Mouse (Mus musculus): ENCODE data around the gene Prok1. TPM values are rescaled to one million over a fixed set of nuclear protein-coding genes. Genes with fewer than 3 reads are reported as not detected.

Prok1 gene
- polyA plus RNA-seq (2016; fragmentation: Nextera tagmentation; extraction: Ambion mirVana), result 0.20 TPM in 1 of 2 replicates, not detected in the other

DNA sequence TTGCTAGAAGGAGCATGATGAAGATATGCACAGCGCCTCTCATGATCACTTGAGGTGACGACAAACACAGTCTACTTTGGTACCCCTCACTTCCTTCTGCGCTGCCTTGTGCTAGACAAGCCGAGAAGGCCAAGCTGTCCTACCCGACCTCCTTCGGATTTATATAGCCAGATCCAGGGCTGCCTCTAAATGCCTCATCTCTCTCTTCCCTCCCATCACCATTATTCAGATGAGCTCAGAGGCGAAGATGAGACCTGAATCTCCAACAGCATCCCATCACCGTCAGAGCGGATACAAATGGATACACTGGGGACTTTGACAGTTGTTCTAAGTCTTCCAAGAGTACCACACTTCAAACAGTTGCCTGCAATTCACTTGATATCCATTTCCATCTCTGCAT is at the start of gene Prok1:
Prok1 (minus strand) TSS at position 101 of the 400 bp plus-strand sequence.
- WGBS, result 87% methylated on average over 9 of the region's 9 CpGs
- H3K27me3 ChIP-seq, result no peaks in the 10 kb centered on the region

DNA sequence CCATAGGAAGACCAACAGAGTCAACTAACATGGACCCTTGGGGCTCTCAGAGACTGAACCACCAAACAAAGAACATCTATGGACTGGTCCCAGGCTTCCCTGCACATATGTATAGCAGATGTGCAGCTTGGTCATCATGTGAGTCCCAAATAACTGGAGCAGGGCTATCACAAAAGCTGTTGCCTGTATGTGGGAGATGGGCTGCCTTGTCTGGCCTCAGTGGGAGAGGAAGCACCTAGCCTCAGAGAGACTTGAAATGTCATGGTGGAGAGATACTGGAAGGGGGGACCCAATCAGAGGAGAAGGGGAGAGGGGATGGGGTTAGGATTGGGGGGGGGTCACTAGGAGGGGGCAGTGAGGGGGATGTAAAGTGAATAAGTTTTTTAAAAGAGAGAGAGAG is 47.8 kb upstream of the Prok1 start:
- ATAC-seq (ENCODE audit: insufficient number of reproducible peaks, insufficient read depth, low FRiP score, low TSS enrichment), result no peak
- Histone ChIP-seq H3K9me3 (no peaks in the 10 kb centered on the region), H3K36me3 (peaks cover 13% of the 10 kb centered on the region), H3K27me3 (no peaks in the 10 kb centered on the region), H3K27ac (no peak overlapping the region), H3K4me2 (replicated peaks) (no peak overlapping the region), H3K4me1 (0 out of 2 replicates have a peak, but pooled peaks cover 8% of the 10 kb centered on the region), H3K9ac (no peak overlapping the region), H3K4me3 (no peak overlapping the region)

More for the DNA sequence above, at the start of gene Prok1:
- Histone ChIP-seq H3K27ac (no peak within 1 kb of the TSS), H3K4me2 (replicated peaks) (no peak within 1 kb of the TSS), H3K4me1 (no peaks in the 10 kb centered on the region), H3K4me3 (no peak within 1 kb of the TSS), H3K9me3 (no peaks in the 10 kb centered on the region), H3K9ac (no peak within 1 kb of the TSS), H3K36me3 (no peaks in the 10 kb centered on the region)
- no peak for ATAC-seq (ENCODE audit: insufficient number of reproducible peaks, insufficient read depth, low FRiP score, low TSS enrichment)

DNA sequence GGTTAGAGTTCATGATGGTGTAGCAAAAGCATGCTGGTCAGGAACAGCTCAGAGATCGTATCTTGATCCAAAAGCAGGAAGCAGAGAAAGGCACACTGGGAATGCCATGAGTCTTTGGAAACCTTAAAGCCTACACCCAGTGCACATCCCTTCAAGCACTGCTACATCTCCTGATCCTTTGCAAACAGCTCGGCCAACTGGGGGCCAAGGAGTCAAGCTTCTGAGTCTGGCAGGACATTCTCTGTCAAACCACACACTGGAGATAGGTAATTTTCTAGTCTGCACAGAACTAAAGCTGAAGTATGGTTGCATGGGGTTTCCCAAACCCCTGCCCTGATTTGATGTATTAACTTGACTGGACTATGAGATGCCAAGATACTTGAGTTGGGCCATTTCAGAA is 46.6 kb upstream of the Prok1 start:
- H3K27ac ChIP-seq, result no peak overlapping the region
- H3K4me2 ChIP-seq (replicated peaks), result no peak overlapping the region
- WGBS, result 79% methylated on average over 2 of the region's 2 CpGs
- no peak overlapping the region for H3K9ac ChIP-seq
- ATAC-seq (ENCODE audit: insufficient number of reproducible peaks, insufficient read depth, low FRiP score, low TSS enrichment), result no peak
- H3K9me3 ChIP-seq, result no peaks in the 10 kb centered on the region
- H3K27me3 ChIP-seq, result no peaks in the 10 kb centered on the region
- H3K4me3 ChIP-seq, result no peak overlapping the region
- peaks cover 19% of the 10 kb centered on the region for H3K36me3 ChIP-seq
- 0 out of 2 replicates have a peak, but pooled peaks cover 3% of the 10 kb centered on the region for H3K4me1 ChIP-seq

DNA sequence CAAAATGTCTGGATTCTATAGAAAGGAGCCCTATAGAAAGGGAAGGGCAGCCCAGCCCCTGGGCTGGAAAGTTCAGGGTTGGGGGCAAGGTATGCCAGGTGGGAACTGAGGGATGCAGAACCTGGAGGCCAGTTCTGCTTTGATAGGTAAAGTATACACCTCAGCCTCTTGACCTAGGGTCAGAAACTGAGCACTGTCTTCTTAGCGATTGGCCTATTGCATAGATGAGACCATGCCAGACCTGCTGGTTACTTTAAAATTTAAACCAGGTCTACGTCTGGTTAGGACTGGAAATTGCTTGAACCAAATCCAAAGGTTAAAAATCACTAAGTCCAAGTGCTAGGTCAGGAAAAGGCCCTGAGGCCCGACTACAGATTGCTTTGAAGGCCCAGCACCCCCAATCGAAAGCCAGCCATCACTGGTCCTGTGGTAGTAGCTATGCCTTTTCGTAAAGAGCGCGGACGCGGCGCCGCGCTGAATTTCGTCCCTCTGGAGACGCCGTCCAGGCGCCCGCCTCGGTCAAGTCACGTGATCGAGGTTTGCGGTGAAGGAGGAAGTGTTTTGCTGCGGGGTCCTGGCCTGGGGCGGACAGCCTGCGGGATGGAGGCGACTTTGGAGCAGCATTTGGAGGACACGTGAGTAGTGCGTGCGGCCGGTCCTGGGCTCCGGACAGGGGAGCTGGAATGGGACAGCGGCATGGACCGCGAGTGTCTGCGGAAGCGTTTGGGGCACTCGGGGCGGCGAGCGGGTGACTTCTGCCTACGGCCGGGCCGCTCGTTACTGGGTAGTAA is 39.2 kb upstream of the Prok1 start, which contains the start of gene Lamtor5:
Lamtor5 (plus strand) TSS at position 380 of the 791 bp plus-strand sequence.
- Histone ChIP-seq H3K4me1 (0 out of 2 replicates have a peak, but pooled peaks cover 9% of the 10 kb centered on the region), H3K9ac (peak within 1 kb of the TSS; percentile 60), H3K27me3 (no peaks in the 10 kb centered on the region), H3K9me3 (no peaks in the 10 kb centered on the region), H3K36me3 (peaks cover 12% of the 10 kb centered on the region), H3K27ac (no peak within 1 kb of the TSS), H3K4me3 (peak within 1 kb of the TSS; percentile 68), H3K4me2 (replicated peaks) (peak within 1 kb of the TSS; percentile 56)
- WGBS, result 3% methylated on average over 43 of the region's 43 CpGs
- peak; percentile 71 for ATAC-seq (ENCODE audit: insufficient number of reproducible peaks, insufficient read depth, low FRiP score, low TSS enrichment)

DNA sequence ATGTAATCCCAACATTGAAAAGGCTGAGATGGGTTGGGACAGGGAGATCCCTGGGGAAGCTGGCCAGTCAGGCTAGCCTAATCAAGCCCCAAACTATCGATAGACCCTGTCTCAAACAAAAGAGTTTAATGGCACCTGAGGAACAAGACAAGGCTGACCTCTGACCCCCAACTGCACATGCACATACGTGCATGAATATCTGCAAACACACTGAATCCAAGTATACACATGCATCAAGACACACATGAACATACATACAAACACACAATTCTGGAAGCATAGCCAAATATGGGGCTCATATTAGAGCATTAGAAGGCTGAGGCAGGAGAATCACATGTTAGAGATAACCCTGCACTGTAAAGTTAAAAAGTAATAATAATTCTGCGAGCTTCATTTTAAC is 37.1 kb upstream of the Prok1 start:
- H3K36me3 ChIP-seq, result no peaks in the 10 kb centered on the region
- whole genome bisulfite sequencing, result 72% methylated on average over 3 of the region's 3 CpGs
- no peak overlapping the region for H3K4me3 ChIP-seq
- H3K27ac ChIP-seq, result no peak overlapping the region
- no peak for ATAC-seq (ENCODE audit: insufficient number of reproducible peaks, insufficient read depth, low FRiP score, low TSS enrichment)
- no peak overlapping the region for H3K4me2 ChIP-seq (replicated peaks)
- no peaks in the 10 kb centered on the region for H3K9me3 ChIP-seq
- H3K9ac ChIP-seq, result no peak overlapping the region
- no peaks in the 10 kb centered on the region for H3K27me3 ChIP-seq
- H3K4me1 ChIP-seq, result 0 out of 2 replicates have a peak, but pooled peaks cover 9% of the 10 kb centered on the region

DNA sequence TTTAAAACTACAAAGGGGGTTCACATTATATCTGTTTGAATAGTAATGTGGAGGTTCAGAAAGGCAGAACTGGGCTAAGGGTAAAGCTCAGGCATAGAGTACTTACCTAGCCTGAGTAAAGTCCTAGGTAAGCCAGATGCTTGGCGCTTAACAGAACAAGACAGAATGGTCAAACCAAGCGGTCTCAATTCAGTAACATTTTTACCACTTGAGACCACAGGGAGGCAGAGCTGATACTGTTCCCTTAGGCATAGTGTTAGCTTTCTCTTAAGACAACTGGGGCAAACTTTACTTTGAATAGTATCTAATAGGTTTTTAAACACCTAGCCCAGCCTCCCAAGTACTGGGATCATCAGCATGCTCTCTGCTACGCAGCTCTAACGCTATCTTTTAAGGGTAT is 36.5 kb upstream of the Prok1 start:
- no peaks in the 10 kb centered on the region for H3K27me3 ChIP-seq
- H3K9ac ChIP-seq, result no peak overlapping the region
- H3K4me2 ChIP-seq (replicated peaks), result no peak overlapping the region
- WGBS, result 59% methylated on average over 4 of the region's 4 CpGs
- no peaks in the 10 kb centered on the region for H3K36me3 ChIP-seq
- no peak overlapping the region for H3K27ac ChIP-seq
- no peak for ATAC-seq (ENCODE audit: insufficient number of reproducible peaks, insufficient read depth, low FRiP score, low TSS enrichment)
- 0 out of 2 replicates have a peak, but pooled peaks cover 9% of the 10 kb centered on the region for H3K4me1 ChIP-seq
- H3K4me3 ChIP-seq, result no peak overlapping the region
- H3K9me3 ChIP-seq, result no peaks in the 10 kb centered on the region

DNA sequence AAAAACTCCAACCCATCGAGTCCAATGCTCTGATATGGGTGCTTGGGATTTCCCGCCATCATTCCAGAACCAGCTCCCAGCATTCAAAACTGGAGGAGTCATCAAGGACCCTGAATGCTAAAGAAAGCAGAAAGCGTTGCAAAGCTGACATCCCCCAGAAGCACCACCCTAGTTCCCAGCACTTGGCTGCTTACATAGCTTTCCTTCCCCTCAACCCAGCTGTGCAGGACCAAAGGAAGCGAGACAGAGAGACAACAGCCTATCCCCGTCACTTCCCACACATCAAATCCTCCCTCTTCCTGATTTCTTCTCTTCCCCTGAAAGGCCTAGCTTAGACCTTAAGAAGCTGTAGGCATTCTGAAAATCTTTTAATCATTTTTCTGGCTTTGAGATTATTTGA is 35.8 kb upstream of the Prok1 start:
- ATAC-seq (ENCODE audit: insufficient number of reproducible peaks, insufficient read depth, low FRiP score, low TSS enrichment), result no peak

DNA sequence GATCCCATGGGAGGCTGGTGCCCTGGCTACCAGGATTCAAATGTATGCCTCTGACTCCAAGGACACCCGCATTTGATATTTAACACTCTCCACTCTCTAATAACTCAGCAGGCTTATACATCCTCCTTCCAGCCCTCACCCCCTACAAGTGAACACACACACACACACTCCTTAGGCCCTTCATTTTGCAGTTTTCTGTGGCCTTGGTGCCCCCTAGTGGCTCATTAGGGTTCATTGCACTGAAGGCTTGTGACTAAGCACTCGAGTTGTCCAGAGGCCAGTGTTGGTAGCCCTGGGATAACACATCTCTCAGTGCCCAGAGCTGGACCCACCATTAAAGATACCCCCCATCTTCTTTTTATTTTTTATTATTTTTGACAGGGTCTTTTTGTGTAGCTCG is 34.3 kb upstream of the Prok1 start:
- Histone ChIP-seq H3K9me3 (no peaks in the 10 kb centered on the region), H3K4me1 (no peaks in the 10 kb centered on the region), H3K27me3 (no peaks in the 10 kb centered on the region), H3K4me3 (no peak overlapping the region), H3K27ac (no peak overlapping the region), H3K9ac (no peak overlapping the region), H3K4me2 (replicated peaks) (no peak overlapping the region), H3K36me3 (no peaks in the 10 kb centered on the region)
- WGBS, result 12% methylated on average over 3 of the region's 3 CpGs
- ATAC-seq (ENCODE audit: insufficient number of reproducible peaks, insufficient read depth, low FRiP score, low TSS enrichment), result peak; percentile 78; the same call in 1 of the 2 replicates

More for the DNA sequence above, 35.8 kb upstream of the Prok1 start:
- Histone ChIP-seq H3K4me1 (0 out of 2 replicates have a peak, but pooled peaks cover 7% of the 10 kb centered on the region), H3K36me3 (no peaks in the 10 kb centered on the region), H3K4me3 (no peak overlapping the region), H3K9ac (no peak overlapping the region), H3K27me3 (no peaks in the 10 kb centered on the region), H3K27ac (no peak overlapping the region), H3K9me3 (no peaks in the 10 kb centered on the region), H3K4me2 (replicated peaks) (no peak overlapping the region)
- WGBS, result 64% methylated on average over 5 of the region's 5 CpGs

DNA sequence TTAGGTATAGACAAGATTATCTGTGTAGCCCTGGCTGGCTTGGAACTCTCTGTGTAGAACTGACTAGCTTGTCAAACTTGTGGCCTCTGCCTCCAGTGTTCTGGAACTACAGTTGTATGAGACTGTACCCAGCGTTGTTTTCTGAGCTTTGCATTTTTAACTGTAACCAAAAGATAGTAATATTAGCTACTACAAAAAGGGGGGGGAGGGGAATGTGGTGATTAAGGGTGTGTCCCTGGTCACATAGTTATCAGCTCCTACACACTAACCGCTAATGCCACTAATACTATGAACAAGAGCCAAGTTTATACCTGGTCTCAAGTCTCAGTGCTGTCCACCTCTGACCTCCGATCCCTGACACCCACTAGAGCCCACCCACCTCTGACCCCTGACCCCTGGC is 32.9 kb upstream of the Prok1 start:
- 0 out of 2 replicates have a peak, but pooled peaks cover 3% of the 10 kb centered on the region for H3K27me3 ChIP-seq
- no peak overlapping the region for H3K27ac ChIP-seq
- 79% methylated on average over 3 of the region's 3 CpGs for WGBS
- H3K4me2 ChIP-seq (replicated peaks), result no peak overlapping the region
- H3K4me1 ChIP-seq, result no peaks in the 10 kb centered on the region
- H3K36me3 ChIP-seq, result no peaks in the 10 kb centered on the region
- H3K4me3 ChIP-seq, result no peak overlapping the region
- ATAC-seq (ENCODE audit: insufficient number of reproducible peaks, insufficient read depth, low FRiP score, low TSS enrichment), result no peak; the same call in 1 of the 2 replicates
- H3K9me3 ChIP-seq, result no peaks in the 10 kb centered on the region
- no peak overlapping the region for H3K9ac ChIP-seq

DNA sequence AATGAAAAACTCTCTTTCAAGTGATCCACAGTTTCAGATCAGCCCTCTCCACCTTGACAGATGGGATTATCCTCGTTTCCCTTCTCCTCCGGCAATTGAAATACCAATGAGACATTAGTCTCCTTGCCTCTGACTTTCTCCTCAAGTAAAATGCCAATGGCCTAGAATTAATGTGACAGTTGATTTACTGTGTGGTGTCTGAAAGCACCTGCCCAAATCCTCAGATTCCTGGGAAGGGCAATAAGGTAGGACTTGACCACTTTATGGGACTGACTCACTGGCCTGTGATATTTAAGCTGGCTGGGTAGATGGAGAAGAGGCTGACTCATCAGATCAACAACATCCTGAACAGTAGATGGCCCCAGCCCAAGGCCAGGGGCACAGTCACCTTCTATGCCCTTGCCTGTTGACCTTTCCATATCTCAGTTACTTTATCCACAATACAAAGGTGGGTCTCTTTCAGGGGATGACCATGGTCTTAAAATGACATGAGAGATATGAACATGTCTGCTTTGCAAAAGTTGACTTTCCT is 27.4 kb upstream of the Prok1 start:
- WGBS, result 68% methylated on average over 2 of the region's 2 CpGs
- Histone ChIP-seq H3K4me1 (no peaks in the 10 kb centered on the region), H3K36me3 (no peaks in the 10 kb centered on the region), H3K27me3 (0 out of 2 replicates have a peak, but pooled peaks cover 3% of the 10 kb centered on the region), H3K27ac (no peak overlapping the region), H3K9ac (no peak overlapping the region), H3K4me3 (no peak overlapping the region), H3K9me3 (no peaks in the 10 kb centered on the region), H3K4me2 (replicated peaks) (no peak overlapping the region)
- ATAC-seq (ENCODE audit: insufficient number of reproducible peaks, insufficient read depth, low FRiP score, low TSS enrichment), result no peak

DNA sequence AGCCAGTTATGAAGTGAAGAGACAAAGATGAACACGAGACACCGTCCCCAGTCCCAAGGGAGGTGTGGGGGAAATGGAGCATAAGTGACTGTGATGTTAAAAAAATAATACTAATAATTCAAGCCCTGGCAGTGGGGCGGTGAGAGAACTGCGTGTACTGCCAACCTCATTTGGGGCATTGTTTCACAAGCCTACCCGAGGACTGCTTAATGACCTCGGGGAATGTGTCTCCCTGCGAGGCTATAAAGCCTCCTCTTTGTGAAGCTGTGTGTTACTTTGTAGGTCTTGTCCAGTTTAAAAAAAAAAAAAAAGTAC is 22.3 kb upstream of the Prok1 start:
- H3K27ac ChIP-seq, result no peak overlapping the region
- H3K9ac ChIP-seq, result no peak overlapping the region
- WGBS, result 32% methylated on average over 7 of the region's 7 CpGs

More for the DNA sequence above, 22.3 kb upstream of the Prok1 start:
- Histone ChIP-seq H3K4me2 (replicated peaks) (no peak overlapping the region), H3K4me1 (peaks cover 13% of the 10 kb centered on the region), H3K4me3 (no peak overlapping the region), H3K27me3 (no peaks in the 10 kb centered on the region), H3K36me3 (no peaks in the 10 kb centered on the region), H3K9me3 (no peaks in the 10 kb centered on the region)
- no peak for ATAC-seq (ENCODE audit: insufficient number of reproducible peaks, insufficient read depth, low FRiP score, low TSS enrichment)

Measured in embryonic facial prominence, embryonic 12.5 days (tissue).